Mouse (Mus musculus) forebrain, embryonic 15.5 days (tissue): ENCODE results near the gene Tbx19. TPM values are rescaled to one million over a fixed set of nuclear protein-coding genes. Genes with fewer than 3 reads are reported as not detected.

Source experiments
- ATAC-seq: fragments of 200-750 bp; cut with Nextera tagmentation; replicated peaks from 2 replicates; pipeline ENCODE4 v1.8.0; 2017; ENCODE audit warnings: mild to moderate bottlenecking, moderate TSS enrichment, moderate library complexity
- H3K27ac ChIP-seq: fragments of 300-500 bp; sonication (generic); replicated peaks from 2 replicates; pipeline ENCODE4 v1.5.1; 2015; ENCODE audit warnings: mild to moderate bottlenecking, inconsistent platforms
- H3K27me3 ChIP-seq: fragments of 300-500 bp; sonication (generic); 2 replicates; pipeline ENCODE4 v1.6.1; 2015; ENCODE audit warnings: inconsistent platforms
- H3K36me3 ChIP-seq: fragments of 300-500 bp; sonication (generic); 2 replicates; pipeline ENCODE4 v1.6.1; 2015; ENCODE audit warnings: mild to moderate bottlenecking, inconsistent platforms
- H3K4me1 ChIP-seq: fragments of 300-500 bp; sonication (generic); 2 replicates; pipeline ENCODE4 v1.6.1; 2015; ENCODE audit warnings: inconsistent platforms
- H3K4me2 ChIP-seq: fragments of 300-500 bp; sonication (generic); replicated peaks from 2 replicates; pipeline ENCODE4 v1.6.1; 2015; ENCODE audit warnings: mild to moderate bottlenecking, inconsistent platforms
- H3K4me3 ChIP-seq: fragments of 300-500 bp; sonication (generic); 2 replicates; pipeline ENCODE4 v1.5.1; 2015; ENCODE audit warnings: mild to moderate bottlenecking, inconsistent platforms
- H3K9ac ChIP-seq: fragments of 300-500 bp; sonication (generic); replicated peaks from 2 replicates; pipeline ENCODE4 v1.6.1; 2015; ENCODE audit warnings: mild to moderate bottlenecking, inconsistent platforms
- H3K9me3 ChIP-seq: fragments of 300-500 bp; sonication (generic); 2 replicates; pipeline ENCODE4 v1.6.1; 2016; ENCODE audit warnings: inconsistent platforms
- WGBS: fragments of 180-500 bp; shearing (Covaris S2); methylation state at CpG from one replicate; pipeline ENCODE4 v1.1.7; 2015; ENCODE audit warnings: mixed read lengths; 5-methylcytosine and 5-hydroxymethylcytosine counted together
- polyA plus RNA-seq: library from polyadenylated mRNA; unstranded; fragments of >200 nt; fragmentation: Nextera tagmentation; extraction: Ambion mirVana; gene quantifications from 2 replicates; pipeline ENCODE4 v1.2.1, GENCODE M21; 2015

Tbx19 gene
- polyA plus RNA-seq, 1 experiment from 2014 or later, result 0.10 TPM

- no peak overlapping the region for H3K27ac ChIP-seq
- no peak overlapping the region for H3K9ac ChIP-seq
- H3K36me3 ChIP-seq, result no peaks in the 10 kb centered on the region
- peaks cover 2% of the 10 kb centered on the region; the same call in 1 of the 2 replicates for H3K4me1 ChIP-seq
- no peaks in the 10 kb centered on the region for H3K9me3 ChIP-seq
- H3K4me2 ChIP-seq, result no peak overlapping the region
- no peaks in the 10 kb centered on the region for H3K27me3 ChIP-seq
- 78% methylated on average over 9 of the region's 9 CpGs for WGBS
- no peak overlapping the region for H3K4me3 ChIP-seq
- ATAC-seq, result no peak
Observed at GRCm38 (mm10) chr1:165105270-165106010, 55.1 kb downstream of the Tbx19 start.

DNA sequence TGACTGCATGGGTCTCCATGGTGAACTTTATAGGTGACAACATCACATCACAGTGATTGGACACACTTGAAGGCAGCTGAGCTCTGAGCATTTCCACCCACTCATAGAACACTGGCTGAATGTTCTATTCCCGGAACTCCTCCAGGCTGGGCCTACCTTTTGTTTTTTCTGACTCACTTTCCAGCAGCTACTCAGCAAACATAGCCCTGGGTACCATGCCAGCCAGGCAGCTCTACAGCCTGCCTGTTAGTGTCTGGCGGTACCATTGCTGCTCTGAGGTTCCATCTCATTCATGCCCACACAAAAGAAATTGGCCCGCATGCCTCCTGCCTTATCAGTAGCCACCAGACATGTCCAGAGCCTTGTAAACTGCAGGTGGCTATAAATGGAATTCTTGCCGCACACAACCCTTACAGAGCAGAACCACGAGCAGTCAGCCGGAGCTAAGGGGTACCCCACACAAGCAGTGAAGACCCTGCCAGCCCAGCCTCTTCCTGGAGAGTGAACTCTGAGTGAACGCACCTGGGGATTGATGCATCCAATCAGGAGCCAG lies 55.8 kb downstream of the Tbx19 start:
- no peaks in the 10 kb centered on the region for H3K4me1 ChIP-seq
- WGBS, result 70% methylated on average over 7 of the region's 7 CpGs
- no peak for ATAC-seq
- H3K9me3 ChIP-seq, result no peaks in the 10 kb centered on the region
- H3K36me3 ChIP-seq, result no peaks in the 10 kb centered on the region
- no peak overlapping the region for H3K9ac ChIP-seq
- H3K4me2 ChIP-seq, result no peak overlapping the region
- no peaks in the 10 kb centered on the region for H3K27me3 ChIP-seq
- no peak overlapping the region for H3K4me3 ChIP-seq
- H3K27ac ChIP-seq, result no peak overlapping the region

GRCm38 (mm10) chr1:165099569-165099968 lies 61.0 kb downstream of the Tbx19 start:
- ATAC-seq, result peak; percentile 35; the same call in 1 of the 2 replicates
- no peaks in the 10 kb centered on the region; the same call in 1 of the 2 replicates for H3K4me1 ChIP-seq
- no peaks in the 10 kb centered on the region for H3K9me3 ChIP-seq
- no peak overlapping the region for H3K9ac ChIP-seq
- H3K4me3 ChIP-seq, result no peak overlapping the region
- H3K27me3 ChIP-seq, result no peaks in the 10 kb centered on the region
- H3K27ac ChIP-seq, result no peak overlapping the region
- no peaks in the 10 kb centered on the region for H3K36me3 ChIP-seq
- H3K4me2 ChIP-seq, result no peak overlapping the region

DNA sequence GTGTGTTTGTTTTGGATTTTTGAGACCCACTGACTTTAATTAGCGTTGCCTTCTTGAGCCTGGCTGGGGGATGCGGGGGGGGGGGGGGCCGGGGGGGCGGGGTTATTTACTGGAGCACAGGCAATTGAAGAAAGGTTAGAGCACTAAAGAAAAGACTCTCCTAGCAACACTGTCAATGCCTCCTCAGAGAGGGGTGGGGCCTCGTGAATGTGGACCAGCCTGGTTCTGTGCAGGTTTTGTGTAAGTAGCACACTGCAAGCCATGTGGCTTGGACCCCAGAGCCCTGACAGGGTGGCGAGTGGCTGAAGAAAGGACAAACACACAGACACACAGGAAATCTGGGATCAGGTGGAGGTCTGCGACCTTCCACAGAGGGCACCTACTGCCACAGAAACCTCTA lies 65.7 kb downstream of the Tbx19 start:
- Histone ChIP-seq H3K4me2 (no peak overlapping the region), H3K9me3 (no peaks in the 10 kb centered on the region), H3K27me3 (no peaks in the 10 kb centered on the region), H3K27ac (no peak overlapping the region), H3K4me3 (no peak overlapping the region), H3K4me1 (peaks cover 8% of the 10 kb centered on the region), H3K9ac (no peak overlapping the region), H3K36me3 (no peaks in the 10 kb centered on the region)
- 11% methylated on average over 7 of the region's 7 CpGs for WGBS
- ATAC-seq, result no peak

DNA sequence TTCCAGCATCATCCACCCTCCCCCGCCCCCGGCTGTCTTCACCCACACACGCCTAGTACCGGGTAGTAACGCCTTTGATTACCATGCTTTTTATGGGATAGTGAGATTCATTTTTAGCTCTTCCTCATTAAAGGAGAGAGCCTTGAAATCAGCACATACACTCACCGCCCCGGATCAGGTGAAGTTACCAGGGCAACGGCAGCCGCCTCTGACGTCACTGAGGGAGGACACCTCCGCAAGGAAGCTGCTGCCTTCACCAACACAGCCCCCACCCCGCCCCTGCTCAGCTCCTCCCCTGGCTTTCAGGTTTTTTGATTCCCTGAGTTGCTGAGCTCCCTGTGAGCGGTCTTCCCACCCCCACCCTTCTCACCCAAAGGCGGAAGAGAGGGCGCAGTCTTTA lies 68.9 kb downstream of the Tbx19 start:
- H3K27ac ChIP-seq, result peak overlapping the region; percentile 72
- 10% methylated on average over 15 of the region's 15 CpGs for WGBS

GRCm38 (mm10) chr1:165089556-165089955 lies 71.0 kb downstream of the Tbx19 start:
- peaks cover 8% of the 10 kb centered on the region; the same call in 1 of the 2 replicates for H3K4me1 ChIP-seq
- H3K36me3 ChIP-seq, result no peaks in the 10 kb centered on the region
- no peak overlapping the region for H3K4me2 ChIP-seq
- no peak overlapping the region for H3K9ac ChIP-seq
- H3K27me3 ChIP-seq, result no peaks in the 10 kb centered on the region
- no peak for ATAC-seq
- 89% methylated on average over 3 of the region's 3 CpGs for WGBS
- no peak overlapping the region for H3K27ac ChIP-seq
- H3K9me3 ChIP-seq, result no peaks in the 10 kb centered on the region
- H3K4me3 ChIP-seq, result no peak overlapping the region

More for the DNA sequence above, 68.9 kb downstream of the Tbx19 start:
- no peaks in the 10 kb centered on the region for H3K27me3 ChIP-seq
- peaks cover 8% of the 10 kb centered on the region for H3K4me1 ChIP-seq
- no peaks in the 10 kb centered on the region for H3K36me3 ChIP-seq
- H3K9me3 ChIP-seq, result no peaks in the 10 kb centered on the region
- peak overlapping the region; percentile 33 for H3K4me3 ChIP-seq
- ATAC-seq, result peak; percentile 90
- H3K9ac ChIP-seq, result peak overlapping the region; percentile 27
- peak overlapping the region; percentile 45 for H3K4me2 ChIP-seq

Other genes with a start within 250 kb of the Tbx19 start
- not detected in 2 replicates for gene Xcl1, start 225.2 kb downstream of the Tbx19 start, polyA plus RNA-seq
- gene Sft2d2, start 33.7 kb upstream of the Tbx19 start, polyA plus RNA-seq, result 5.4 TPM in 2 replicates
- gene Tiprl, start 76.2 kb upstream of the Tbx19 start, polyA plus RNA-seq, result 152 and 162 TPM in 2 replicates
- gene Gpr161, start 135.0 kb upstream of the Tbx19 start, polyA plus RNA-seq, result 4.2 and 4.3 TPM in 2 replicates